Mouse (Mus musculus) heart, embryonic 15.5 days (tissue): Measurements from ENCODE around the gene Zbtb16. TPM values are rescaled to one million over a fixed set of nuclear protein-coding genes. Genes with fewer than 3 reads are reported as not detected.

Experiments
- ATAC-seq: fragments of 200-750 bp; cut with Nextera tagmentation; replicated peaks from 2 replicates; pipeline ENCODE4 v1.8.0; 2017; ENCODE audit warnings: low read depth, moderate TSS enrichment; ENCODE audit not compliant: insufficient number of reproducible peaks, insufficient read depth, low FRiP score
- H3K27ac ChIP-seq: fragments of 300-500 bp; sonication (generic); 2 replicates; pipeline ENCODE4 v1.5.1; 2015; ENCODE audit warnings: mild to moderate bottlenecking, inconsistent platforms
- H3K27me3 ChIP-seq: fragments of 300-500 bp; sonication (generic); 2 replicates; pipeline ENCODE4 v1.6.1; 2015; ENCODE audit warnings: inconsistent platforms
- H3K36me3 ChIP-seq: fragments of 300-500 bp; sonication (generic); 2 replicates; pipeline ENCODE4 v1.6.1; 2015; ENCODE audit warnings: mild to moderate bottlenecking, inconsistent platforms
- H3K4me1 ChIP-seq: fragments of 300-500 bp; sonication (generic); replicated peaks from 2 replicates; pipeline ENCODE4 v1.6.1; 2015; ENCODE audit warnings: inconsistent platforms
- H3K4me2 ChIP-seq: fragments of 300-500 bp; sonication (generic); 2 replicates; pipeline ENCODE4 v1.6.1; 2015; ENCODE audit warnings: inconsistent platforms, mild to moderate bottlenecking, moderate library complexity
- H3K4me3 ChIP-seq: fragments of 300-500 bp; sonication (generic); 2 replicates; pipeline ENCODE4 v1.5.1; 2015; ENCODE audit warnings: mild to moderate bottlenecking, inconsistent platforms
- H3K9ac ChIP-seq: fragments of 300-500 bp; sonication (generic); 2 replicates; pipeline ENCODE4 v1.6.1; 2015; ENCODE audit warnings: mild to moderate bottlenecking, inconsistent platforms
- H3K9me3 ChIP-seq: fragments of 300-500 bp; sonication (generic); replicated peaks from 2 replicates; pipeline ENCODE4 v1.6.1; 2016; ENCODE audit warnings: inconsistent platforms
- WGBS: fragments of 180-500 bp; shearing (Covaris S2); methylation state at CpG from one replicate; pipeline ENCODE4 v1.1.7; 2015; ENCODE audit warnings: mixed read lengths; 5-methylcytosine and 5-hydroxymethylcytosine counted together
- polyA plus RNA-seq: library from polyadenylated mRNA; unstranded; fragments of >200 nt; fragmentation: Nextera tagmentation; extraction: Ambion mirVana; gene quantifications from 2 replicates; pipeline ENCODE4 v1.2.1, GENCODE M21; 2015

Zbtb16 gene
- polyA plus RNA-seq, 1 experiment from 2014 or later: 6.0 TPM

DNA sequence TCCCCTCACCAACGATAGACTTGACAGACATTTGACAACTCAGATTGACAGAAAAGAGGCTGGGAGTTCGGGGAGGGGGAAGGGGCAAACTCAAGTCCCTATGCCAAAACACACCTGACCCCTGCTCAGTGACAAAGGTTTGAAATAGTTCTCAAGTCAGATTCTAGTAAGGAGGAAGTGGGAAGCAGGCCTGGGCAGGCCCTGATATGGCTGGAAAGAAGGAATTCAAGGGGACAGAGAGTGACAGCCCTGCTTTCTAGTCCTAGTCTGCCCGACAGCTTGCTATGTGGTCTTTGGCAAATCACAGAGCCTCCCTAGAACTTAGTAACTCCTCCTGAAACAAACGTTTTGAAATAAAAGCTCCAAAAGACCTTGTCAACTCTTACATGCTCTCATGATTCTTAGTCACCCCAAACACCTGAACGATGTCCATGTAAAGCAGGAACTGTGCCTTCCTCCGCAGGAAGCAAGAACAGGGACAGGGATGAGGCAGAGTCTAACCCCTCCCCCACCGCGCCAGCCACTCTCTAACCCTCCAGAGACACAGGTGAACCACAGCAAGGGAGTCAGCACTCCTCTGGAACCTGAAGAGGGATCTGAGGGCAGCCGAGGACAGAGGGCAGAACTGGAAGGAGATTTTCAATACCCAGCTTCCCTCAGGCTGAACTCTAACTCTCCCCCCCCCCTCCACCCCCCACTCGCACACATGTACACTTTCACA, 19.2 kb downstream of the Zbtb16 start:
- no peak overlapping the region for H3K4me3 ChIP-seq
- WGBS: 38% methylated on average over 10 of the region's 10 CpGs
- peak overlapping the region; percentile 47; the same call in 1 of the 2 replicates for H3K27ac ChIP-seq
- no peaks in the 10 kb centered on the region for H3K36me3 ChIP-seq
- H3K4me2 ChIP-seq: peak overlapping the region; percentile 23; the same call in 1 of the 2 replicates
- H3K4me1 ChIP-seq: peaks cover 44% of the 10 kb centered on the region
- no peak for ATAC-seq
- H3K27me3 ChIP-seq: peaks cover 14% of the 10 kb centered on the region
- H3K9me3 ChIP-seq: no peaks in the 10 kb centered on the region
- H3K9ac ChIP-seq: no peak overlapping the region

DNA sequence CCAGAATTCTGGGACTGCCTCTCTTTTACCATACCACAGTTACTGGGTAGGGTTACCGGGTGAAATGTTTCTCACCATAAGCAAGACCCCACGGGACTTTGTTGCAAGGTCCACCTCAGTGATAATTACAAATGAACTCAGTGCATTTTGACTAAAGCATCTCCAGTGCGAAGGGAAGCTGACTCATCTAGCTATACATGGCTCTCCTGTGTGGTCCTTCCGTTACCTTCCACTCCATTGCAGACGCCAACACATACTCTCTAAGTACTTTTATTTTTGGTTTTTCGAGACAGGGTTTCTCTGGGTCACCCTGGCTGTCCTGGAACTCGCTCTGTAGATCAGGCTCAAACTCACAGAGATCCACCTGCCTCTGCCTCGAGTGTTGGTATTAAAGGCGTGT, 19.9 kb downstream of the Zbtb16 start:
- H3K27ac ChIP-seq: no peak overlapping the region
- H3K27me3 ChIP-seq: peaks cover 14% of the 10 kb centered on the region

DNA sequence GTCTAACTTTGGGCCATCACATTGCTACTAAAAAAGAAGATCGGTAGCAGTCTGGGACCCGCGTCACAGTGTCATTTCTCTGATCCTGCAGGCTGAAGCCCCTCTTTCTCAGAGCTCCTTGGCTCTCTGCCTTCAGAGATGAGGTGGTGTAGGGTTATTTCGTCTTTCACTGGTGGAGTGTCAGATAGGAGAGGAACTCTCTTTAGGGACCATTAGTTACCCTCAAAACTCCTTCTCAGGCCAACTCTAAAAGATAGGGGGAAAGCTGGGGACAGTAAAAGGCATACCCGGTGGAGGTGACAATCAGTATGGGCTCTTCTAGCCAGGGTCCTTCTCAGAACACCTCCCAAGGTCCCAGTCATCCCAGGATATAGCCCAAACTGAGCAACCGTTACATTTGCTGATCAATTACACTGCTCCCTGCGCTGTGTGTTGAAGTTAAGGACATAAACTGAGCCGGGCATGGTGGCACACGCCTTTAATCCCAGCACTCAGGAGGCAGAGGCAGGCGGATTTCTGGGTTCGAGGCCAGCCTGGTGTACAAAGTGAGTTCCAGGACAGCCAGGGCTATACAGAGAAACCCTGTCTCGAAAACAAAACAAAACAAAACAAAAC, 21.0 kb downstream of the Zbtb16 start:
- no peaks in the 10 kb centered on the region for H3K36me3 ChIP-seq
- 75% methylated on average over 12 of the region's 12 CpGs for WGBS
- H3K27ac ChIP-seq: peak overlapping the region; percentile 29
- H3K4me3 ChIP-seq: no peak overlapping the region
- no peaks in the 10 kb centered on the region for H3K9me3 ChIP-seq
- H3K27me3 ChIP-seq: peaks cover 13% of the 10 kb centered on the region
- ATAC-seq: no peak
- peaks cover 34% of the 10 kb centered on the region for H3K4me1 ChIP-seq
- peak overlapping the region; percentile 46 for H3K4me2 ChIP-seq
- no peak overlapping the region for H3K9ac ChIP-seq

More for the DNA sequence above, 19.9 kb downstream of the Zbtb16 start:
- H3K4me1 ChIP-seq: peaks cover 42% of the 10 kb centered on the region
- no peaks in the 10 kb centered on the region for H3K36me3 ChIP-seq
- WGBS: 88% methylated on average over 9 of the region's 9 CpGs
- ATAC-seq: no peak
- H3K9ac ChIP-seq: no peak overlapping the region
- no peak overlapping the region for H3K4me3 ChIP-seq
- no peak overlapping the region for H3K4me2 ChIP-seq
- no peaks in the 10 kb centered on the region for H3K9me3 ChIP-seq

DNA sequence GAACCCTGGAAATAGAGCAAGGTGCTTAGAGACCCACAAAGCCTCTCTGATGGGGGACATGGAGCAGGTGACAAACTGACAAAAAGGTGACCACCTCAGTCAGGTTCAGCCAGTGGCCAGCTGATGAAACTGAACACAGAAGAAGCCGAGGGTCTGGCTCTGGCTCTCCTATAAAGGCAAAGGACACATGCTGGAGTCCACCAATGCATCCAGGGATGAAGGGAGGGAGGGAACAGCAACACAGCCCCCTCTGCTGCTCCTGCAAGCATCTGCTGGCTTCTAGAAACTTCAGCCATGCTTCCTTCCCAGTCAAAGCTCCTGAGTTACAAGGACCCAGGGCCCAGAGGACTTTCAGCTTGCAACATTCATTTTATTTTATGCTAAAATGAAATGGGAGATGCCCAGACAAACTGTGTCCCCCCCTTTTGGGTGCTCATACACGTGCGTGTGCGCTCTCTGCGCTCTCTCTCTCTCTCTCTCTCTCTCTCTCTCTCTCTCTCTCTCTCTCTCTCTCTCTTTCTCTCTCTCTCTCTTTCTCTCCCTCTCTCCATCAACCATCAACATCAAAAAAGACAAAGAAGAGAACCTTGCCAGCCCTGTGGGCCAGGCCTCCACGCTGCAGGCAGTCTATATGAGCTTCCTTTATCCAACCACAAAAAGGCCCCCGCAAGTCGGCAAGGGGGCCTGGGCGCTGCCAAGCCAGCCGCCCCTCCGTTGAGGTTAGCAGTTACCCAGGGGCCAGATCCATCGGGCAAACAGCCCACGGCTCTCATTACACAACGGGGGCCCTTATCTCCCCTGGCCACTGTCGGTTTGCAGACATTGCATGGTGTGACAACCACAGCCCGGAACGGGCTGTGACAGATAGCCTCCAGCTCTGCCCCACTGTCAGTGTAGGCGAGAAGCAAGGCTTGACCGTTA, 21.8 kb downstream of the Zbtb16 start:
- H3K27ac ChIP-seq: peak overlapping the region; percentile 29
- peaks cover 5% of the 10 kb centered on the region; the same call in 1 of the 2 replicates for H3K27me3 ChIP-seq
- no peaks in the 10 kb centered on the region for H3K36me3 ChIP-seq
- no peaks in the 10 kb centered on the region for H3K9me3 ChIP-seq
- H3K4me3 ChIP-seq: no peak overlapping the region
- ATAC-seq: peak; percentile 42; the same call in 1 of the 2 replicates
- no peak overlapping the region; the same call in 1 of the 2 replicates for H3K9ac ChIP-seq
- peaks cover 33% of the 10 kb centered on the region for H3K4me1 ChIP-seq
- WGBS: 31% methylated on average over 19 of the region's 19 CpGs
- peak overlapping the region; percentile 46 for H3K4me2 ChIP-seq

DNA sequence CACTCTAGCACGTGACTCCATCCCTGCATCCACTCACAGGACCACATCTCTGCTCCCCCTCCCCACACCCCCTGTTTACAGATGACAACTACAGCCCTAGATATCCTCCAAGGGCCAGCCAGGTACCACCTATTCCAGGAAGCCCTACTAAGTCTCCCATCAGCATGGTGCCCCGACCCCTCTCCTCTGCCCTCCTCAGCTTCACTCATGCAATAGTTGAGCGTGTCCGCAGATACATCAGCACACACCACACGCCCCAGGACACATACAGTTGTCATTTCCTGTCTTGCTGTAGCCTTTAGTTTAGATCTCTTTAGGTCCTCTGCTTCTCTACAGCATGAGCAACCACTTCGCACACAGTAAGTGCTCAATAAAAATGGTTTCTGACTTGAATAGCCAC, 23.7 kb downstream of the Zbtb16 start:
- Histone ChIP-seq H3K4me3 (no peak overlapping the region), H3K9ac (no peak overlapping the region), H3K4me2 (no peak overlapping the region), H3K36me3 (no peaks in the 10 kb centered on the region), H3K27me3 (0 out of 2 replicates have a peak, but pooled peaks cover 4% of the 10 kb centered on the region), H3K27ac (no peak overlapping the region), H3K4me1 (peaks cover 23% of the 10 kb centered on the region), H3K9me3 (no peaks in the 10 kb centered on the region)
- ATAC-seq: no peak
- WGBS: 88% methylated on average over 6 of the region's 6 CpGs

DNA sequence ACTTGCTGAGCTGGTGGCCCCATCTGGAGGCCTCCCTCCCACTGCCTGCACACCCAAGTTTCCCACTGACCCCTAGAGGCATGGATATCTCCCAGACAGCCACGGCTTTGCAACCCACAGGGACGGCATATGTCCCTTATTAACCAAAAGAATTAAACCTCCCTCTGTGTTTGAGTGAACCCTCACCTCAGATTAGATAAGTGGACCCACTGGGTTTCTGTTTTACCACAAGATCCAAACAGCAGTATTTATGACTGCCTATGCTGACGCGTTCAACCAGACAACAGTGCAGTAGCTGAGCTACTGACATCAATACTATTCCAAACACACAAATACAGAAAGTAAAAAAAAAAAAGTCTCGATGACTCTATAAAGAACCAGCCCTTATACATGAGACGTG, 29.4 kb downstream of the Zbtb16 start:
- Histone ChIP-seq H3K4me1 (no peaks in the 10 kb centered on the region), H3K27ac (no peak overlapping the region), H3K27me3 (no peaks in the 10 kb centered on the region), H3K4me3 (no peak overlapping the region), H3K9ac (no peak overlapping the region), H3K36me3 (no peaks in the 10 kb centered on the region), H3K9me3 (no peaks in the 10 kb centered on the region), H3K4me2 (no peak overlapping the region)
- WGBS: 54% methylated on average over 6 of the region's 6 CpGs
- no peak for ATAC-seq

DNA sequence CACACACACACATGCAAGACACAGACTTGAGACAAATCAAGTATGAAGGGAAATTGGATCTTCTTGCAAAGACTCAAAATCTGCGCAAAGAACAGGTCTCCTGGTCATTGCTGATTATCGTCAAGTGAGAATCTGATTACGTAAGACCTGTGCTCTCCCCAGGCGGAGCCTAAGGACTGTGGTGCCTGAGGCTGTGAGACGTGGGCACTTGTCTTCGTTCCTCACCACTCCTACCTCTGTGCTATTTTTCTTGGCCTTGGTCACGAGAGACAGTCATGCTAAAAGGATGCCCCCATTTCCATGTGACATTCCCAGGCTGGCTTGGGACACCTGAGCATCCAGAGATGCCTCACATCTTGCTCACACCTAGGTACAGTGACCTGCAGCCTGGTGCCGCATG, 30.2 kb downstream of the Zbtb16 start:
- no peaks in the 10 kb centered on the region for H3K4me1 ChIP-seq
- no peak overlapping the region for H3K9ac ChIP-seq
- no peaks in the 10 kb centered on the region for H3K36me3 ChIP-seq
- no peaks in the 10 kb centered on the region for H3K27me3 ChIP-seq
- H3K27ac ChIP-seq: no peak overlapping the region
- H3K4me3 ChIP-seq: no peak overlapping the region
- ATAC-seq: no peak
- no peak overlapping the region for H3K4me2 ChIP-seq
- H3K9me3 ChIP-seq: no peaks in the 10 kb centered on the region
- WGBS: 84% methylated on average over 8 of the region's 8 CpGs

DNA sequence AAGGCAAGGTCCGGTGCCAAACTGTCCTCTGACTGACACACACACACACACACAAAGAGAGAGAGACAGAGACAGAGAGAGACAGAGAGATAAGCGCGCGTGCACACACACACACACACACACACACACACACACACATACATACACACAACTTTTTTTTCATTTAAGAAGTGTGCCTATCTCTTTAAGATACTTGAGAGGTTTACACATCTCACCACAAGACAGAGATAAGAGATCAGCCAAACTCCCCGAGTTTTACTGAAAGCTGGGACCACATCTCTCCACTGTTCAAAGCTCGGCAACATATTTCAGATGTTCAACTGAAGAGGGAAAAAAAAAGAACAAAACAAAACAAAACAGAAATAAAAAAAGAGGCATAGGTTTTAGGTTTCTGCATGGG, 31.5 kb downstream of the Zbtb16 start:
- no peaks in the 10 kb centered on the region for H3K36me3 ChIP-seq
- no peak overlapping the region for H3K4me2 ChIP-seq
- no peaks in the 10 kb centered on the region for H3K4me1 ChIP-seq
- no peak for ATAC-seq
- H3K9me3 ChIP-seq: no peaks in the 10 kb centered on the region
- no peak overlapping the region for H3K9ac ChIP-seq
- no peaks in the 10 kb centered on the region for H3K27me3 ChIP-seq
- WGBS: 62% methylated on average over 6 of the region's 6 CpGs
- H3K4me3 ChIP-seq: no peak overlapping the region
- H3K27ac ChIP-seq: no peak overlapping the region

DNA sequence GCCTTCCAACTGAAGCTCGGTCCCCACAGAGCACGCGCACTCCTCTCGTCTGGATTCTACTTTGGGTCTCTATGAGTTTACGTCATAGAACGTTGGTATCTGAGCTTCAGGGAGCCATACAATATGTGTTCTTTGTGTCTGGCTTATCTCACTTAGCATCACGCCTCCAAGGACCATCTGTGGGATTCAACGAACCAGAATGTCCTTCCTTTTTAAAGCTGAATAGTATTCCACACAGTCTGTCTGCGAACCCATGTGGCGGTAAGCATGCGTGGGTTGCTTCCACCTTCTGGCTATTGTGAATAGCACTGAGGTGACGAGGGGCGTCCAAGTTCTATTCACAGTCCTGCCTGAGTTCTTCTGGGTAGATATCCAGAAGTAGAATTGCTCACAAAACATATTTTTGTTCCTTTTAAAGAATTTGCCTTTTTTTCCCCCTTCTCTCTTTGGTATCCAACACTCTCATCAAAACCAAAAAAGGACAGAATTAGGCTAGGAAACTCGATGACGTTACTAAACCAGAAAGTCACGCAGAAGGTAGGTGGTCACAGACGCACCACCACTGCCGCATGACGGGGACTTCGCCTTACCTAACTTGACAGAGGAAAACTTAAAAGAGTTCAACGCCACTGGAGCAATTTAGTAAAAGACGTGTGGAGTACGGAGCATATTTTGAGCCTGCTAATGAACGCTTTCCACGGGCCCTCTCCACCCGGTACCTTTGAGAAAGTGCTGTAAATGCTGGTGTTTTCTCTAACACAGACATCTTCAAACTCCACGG, 32.4 kb downstream of the Zbtb16 start:
- 91% methylated on average over 27 of the region's 27 CpGs for WGBS
- no peak overlapping the region for H3K4me2 ChIP-seq
- no peaks in the 10 kb centered on the region for H3K9me3 ChIP-seq
- no peaks in the 10 kb centered on the region for H3K4me1 ChIP-seq
- H3K27ac ChIP-seq: no peak overlapping the region
- H3K4me3 ChIP-seq: no peak overlapping the region
- no peaks in the 10 kb centered on the region for H3K27me3 ChIP-seq
- ATAC-seq: no peak
- H3K36me3 ChIP-seq: no peaks in the 10 kb centered on the region
- no peak overlapping the region for H3K9ac ChIP-seq

DNA sequence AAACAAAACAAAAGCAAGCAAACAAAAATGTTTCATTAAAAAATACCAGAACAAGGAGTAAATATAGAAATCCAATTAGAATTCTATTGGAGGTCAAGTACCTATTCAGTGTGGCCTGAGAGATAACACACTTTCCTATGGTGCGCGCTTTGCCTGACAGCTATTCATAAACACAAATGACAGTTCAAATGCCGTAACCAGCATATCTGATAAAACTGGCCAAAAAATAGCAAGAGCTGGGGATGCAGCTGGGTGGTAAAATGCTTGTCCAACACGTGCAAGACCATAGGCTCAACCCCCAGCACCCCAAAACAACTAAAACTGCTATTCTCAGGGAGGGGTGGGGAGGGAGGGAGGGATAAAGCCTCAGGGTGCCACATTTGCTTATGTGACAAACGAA, 33.6 kb downstream of the Zbtb16 start:
- H3K27ac ChIP-seq: no peak overlapping the region
- H3K36me3 ChIP-seq: no peaks in the 10 kb centered on the region
- H3K9ac ChIP-seq: no peak overlapping the region
- ATAC-seq: no peak
- no peaks in the 10 kb centered on the region for H3K4me1 ChIP-seq
- 0 out of 2 replicates have a peak, but pooled peaks cover 2% of the 10 kb centered on the region for H3K27me3 ChIP-seq
- H3K4me3 ChIP-seq: no peak overlapping the region
- no peaks in the 10 kb centered on the region for H3K9me3 ChIP-seq
- WGBS: 43% methylated on average over 5 of the region's 5 CpGs
- H3K4me2 ChIP-seq: no peak overlapping the region
